ENCODE assay signal across 9 mouse cellular contexts in genomic region chr8:83693609-83694236, GRCm38 (mm10). TPM values are rescaled to one million over a fixed set of nuclear protein-coding genes. Genes with fewer than 3 reads are reported as not detected.
DNase-seq lines count a peak whose midpoint lies in the region; ATAC-seq and TF ChIP-seq lines count a peak whose summit lies in the region.
"Had no signal": no experiment of that assay in that cellular context is flagged by ENCODE, and none has a peak within 500 bp of the region (broad histone marks: within the 10 kb centered on the region; RNA-seq: fewer than 3 reads in every experiment).

No protein-coding gene starts in this region.

- no peaks in the 10 kb centered on the region for H3K27me3 ChIP-seq in kidney, embryonic 14.5 days (ENCODE audit: control insufficient read depth, insufficient read depth, low read length)
- no peaks in the 10 kb centered on the region for H3K27me3 ChIP-seq in liver, embryonic 14.5 days (ENCODE audit: control insufficient read depth, insufficient read depth, low read length)
- no peaks in the 10 kb centered on the region for H3K27me3 ChIP-seq in small intestine, adult 2 months (ENCODE audit: control insufficient read depth, insufficient read depth, low read length)
- no peaks in the 10 kb centered on the region for H3K27me3 ChIP-seq in forebrain, embryonic 13.5 days
- H3K27me3 ChIP-seq: heart, embryonic 13.5 days had no signal

- 80% methylated on average over 10 of the region's 10 CpGs for WGBS in kidney, embryonic 14.5 days
- 33% methylated on average over 10 of the region's 10 CpGs for WGBS in liver, embryonic 14.5 days (ENCODE audit: insufficient replicate concordance)
- 62% methylated on average over 10 of the region's 10 CpGs for WGBS in small intestine, adult 2 months
- WGBS in forebrain, embryonic 13.5 days = 85% methylated on average over 10 of the region's 10 CpGs

- H3K4me2 ChIP-seq in kidney, embryonic 14.5 days (replicated peaks; ENCODE audit: low read depth, low read length) = no peak overlapping the region
- H3K4me2 ChIP-seq in liver, embryonic 14.5 days (ENCODE audit: low read depth) = peak overlapping the region; percentile 22; the same call in 1 of the 2 replicates
- H3K4me2 ChIP-seq in forebrain, embryonic 13.5 days = no peak overlapping the region
- H3K4me2 ChIP-seq: heart, embryonic 13.5 days had no signal

- no peak for TF ChIP-seq EP300 in liver, embryonic 14.5 days (IDR thresholded peaks at IDR 0.05; ENCODE audit: low read depth)

- TF ChIP-seq CTCF in liver, embryonic 14.5 days (IDR thresholded peaks at IDR 0.05; ENCODE audit: low read depth) = no peak
- TF ChIP-seq CTCF in small intestine, adult 2 months (IDR thresholded peaks at IDR 0.05; ENCODE audit: extremely low read depth, insufficient read length, insufficient replicate concordance, low read depth, low read length) = no peak

- peak; percentile 33 for DNase-seq in kidney, postnatal 10 days
- DNase-seq in liver, embryonic 14.5 days (ENCODE audit: low read depth in 3 of 3, low spot score in 3 of 3) = no peak
- no peak for DNase-seq in MN1 (ENCODE audit: low spot score)
- DNase-seq in layer of hippocampus, adult 11-12 months (ENCODE audit: low spot score) = no peak

- no peak overlapping the region for H3K4me3 ChIP-seq in kidney, embryonic 14.5 days (ENCODE audit: low read length)
- peak overlapping the region; percentile 27 for H3K4me3 ChIP-seq in brown adipose tissue, adult 24 weeks (ENCODE audit: insufficient read depth, low read depth, low read length)
- no peak overlapping the region for H3K4me3 ChIP-seq in liver, embryonic 14.5 days (ENCODE audit: insufficient read depth in 1 of 2, low read depth in 2 of 2, low read length in 2 of 2)
- H3K4me3 ChIP-seq in small intestine, adult 2 months (ENCODE audit: low read depth, low read length) = peak overlapping the region; percentile 12; the same call in 1 of the 2 replicates
- H3K4me3 ChIP-seq in forebrain, embryonic 13.5 days = no peak overlapping the region
- H3K4me3 ChIP-seq: heart, embryonic 13.5 days had no signal

- H3K36me3 ChIP-seq in kidney, embryonic 14.5 days (ENCODE audit: control insufficient read depth, insufficient read depth, low read length) = peaks cover 25% of the 10 kb centered on the region
- H3K36me3 ChIP-seq in liver, embryonic 14.5 days (replicated peaks; ENCODE audit: control insufficient read depth, insufficient read depth, low read depth) = peaks cover 20% of the 10 kb centered on the region
- peaks cover 31% of the 10 kb centered on the region for H3K36me3 ChIP-seq in small intestine, adult 2 months (ENCODE audit: control insufficient read depth, insufficient read depth, low read length)
- peaks cover 35% of the 10 kb centered on the region for H3K36me3 ChIP-seq in forebrain, embryonic 13.5 days (ENCODE audit: poor library complexity, severe bottlenecking)

- ATAC-seq in kidney, embryonic 14.5 days (ENCODE audit: low FRiP score, low TSS enrichment) = no peak
- no peak for ATAC-seq in liver, embryonic 14.5 days (ENCODE audit: insufficient read depth)
- ATAC-seq in forebrain, embryonic 13.5 days = no peak

- H3K27ac ChIP-seq in kidney, embryonic 14.5 days (ENCODE audit: low read depth, low read length) = no peak overlapping the region
- H3K27ac ChIP-seq in brown adipose tissue, adult 24 weeks (replicated peaks; ENCODE audit: low read depth, low read length) = peak overlapping the region; percentile 63
- H3K27ac ChIP-seq in liver, embryonic 14.5 days = no peak overlapping the region
- no peak overlapping the region; the same call in 1 of the 2 replicates for H3K27ac ChIP-seq in small intestine, adult 2 months (ENCODE audit: insufficient read depth, low read depth, low read length)
- no peak overlapping the region for H3K27ac ChIP-seq in forebrain, embryonic 13.5 days
- H3K27ac ChIP-seq: heart, embryonic 13.5 days had no signal

- H3K9ac ChIP-seq in kidney, embryonic 14.5 days (ENCODE audit: low read depth, low read length) = no peak overlapping the region
- H3K9ac ChIP-seq in liver, embryonic 14.5 days (replicated peaks) = no peak overlapping the region
- no peak overlapping the region for H3K9ac ChIP-seq in forebrain, embryonic 13.5 days
- H3K9ac ChIP-seq: heart, embryonic 13.5 days had no signal

- no peak for TF ChIP-seq POLR2A in small intestine, adult 2 months (IDR thresholded peaks at IDR 0.05; ENCODE audit: low read depth, low read length)

- peaks cover 24% of the 10 kb centered on the region for H3K4me1 ChIP-seq in kidney, embryonic 14.5 days (ENCODE audit: control insufficient read depth, insufficient read depth, low read length)
- H3K4me1 ChIP-seq in brown adipose tissue, adult 24 weeks (ENCODE audit: control insufficient read depth, insufficient read depth, insufficient read length, low read length) = peaks cover 37% of the 10 kb centered on the region
- peaks cover 11 to 22% of the 10 kb centered on the region in 2 experiments for H3K4me1 ChIP-seq in liver, embryonic 14.5 days (replicated peaks; ENCODE audit: control insufficient read depth in 2 of 2, insufficient read depth in 2 of 2, low read length in 1 of 2)
- peaks cover 37% of the 10 kb centered on the region for H3K4me1 ChIP-seq in small intestine, adult 2 months (ENCODE audit: control insufficient read depth, insufficient read depth, insufficient read length, low read length)
- H3K4me1 ChIP-seq in forebrain, embryonic 13.5 days = peaks cover 15% of the 10 kb centered on the region

- H3K9me3 ChIP-seq in kidney, embryonic 14.5 days (ENCODE audit: control insufficient read depth, low read length) = no peaks in the 10 kb centered on the region
- no peaks in the 10 kb centered on the region for H3K9me3 ChIP-seq in liver, embryonic 14.5 days (ENCODE audit: control insufficient read depth, low read length)
- no peaks in the 10 kb centered on the region for H3K9me3 ChIP-seq in forebrain, embryonic 13.5 days (replicated peaks)
- H3K9me3 ChIP-seq: heart, embryonic 13.5 days had no signal

RNA-seq across cellular contexts. Expression of gene Pkn1, which starts 5.3 kb away (rescaled TPM):
- 23.8 and 36.1 TPM in 2 replicates for polyA plus RNA-seq in kidney, embryonic 14.5 days (2014; fragmentation: Nextera tagmentation; extraction: Ambion mirVana)
- 98.1 and 111 TPM in 2 replicates for polyA plus RNA-seq in brown adipose tissue, adult 24 weeks (2012; ENCODE audit: insufficient read depth, insufficient read length, missing spikeins)
- 8.7 and 9.5 TPM in 2 replicates for polyA plus RNA-seq in liver, embryonic 14.5 days (2012; rRNA removed)
- 6.9 TPM in 2 replicates for polyA plus RNA-seq in liver, embryonic 14.5 days (2014; fragmentation: Nextera tagmentation; extraction: Ambion mirVana)
- polyA plus RNA-seq in small intestine, adult 2 months (2012; rRNA removed) = 59.5 and 117 TPM in 2 replicates
- polyA plus RNA-seq in forebrain, embryonic 13.5 days (2015; fragmentation: Nextera tagmentation; extraction: Ambion mirVana) = 25.6 and 26.7 TPM in 2 replicates

RNA-seq across cellular contexts. Expression of gene Ddx39, which starts 21.3 kb away (rescaled TPM):
- polyA plus RNA-seq in kidney, embryonic 14.5 days (2014; fragmentation: Nextera tagmentation; extraction: Ambion mirVana) = 193 and 194 TPM in 2 replicates
- 7.7 and 14.1 TPM in 2 replicates for polyA plus RNA-seq in brown adipose tissue, adult 24 weeks (2012; ENCODE audit: insufficient read depth, insufficient read length, missing spikeins)
- 92.3 and 110 TPM in 2 replicates for polyA plus RNA-seq in liver, embryonic 14.5 days (2012; rRNA removed)
- polyA plus RNA-seq in liver, embryonic 14.5 days (2014; fragmentation: Nextera tagmentation; extraction: Ambion mirVana) = 191 and 199 TPM in 2 replicates
- polyA plus RNA-seq in small intestine, adult 2 months (2012; rRNA removed) = 26.5 and 39.2 TPM in 2 replicates
- polyA plus RNA-seq in forebrain, embryonic 13.5 days (2015; fragmentation: Nextera tagmentation; extraction: Ambion mirVana) = 183 and 200 TPM in 2 replicates

RNA-seq across cellular contexts. Expression of gene Ptger1, which starts 27.2 kb away (rescaled TPM):
- polyA plus RNA-seq in kidney, embryonic 14.5 days (2014; fragmentation: Nextera tagmentation; extraction: Ambion mirVana) = 0.97 and 1.3 TPM in 2 replicates
- polyA plus RNA-seq in brown adipose tissue, adult 24 weeks (2012; ENCODE audit: insufficient read depth, insufficient read length, missing spikeins) = not detected in 2 replicates
- polyA plus RNA-seq in liver, embryonic 14.5 days (2012; rRNA removed) = 0.09 and 0.19 TPM in 2 replicates
- 0.18 and 0.47 TPM in 2 replicates for polyA plus RNA-seq in liver, embryonic 14.5 days (2014; fragmentation: Nextera tagmentation; extraction: Ambion mirVana)
- polyA plus RNA-seq in small intestine, adult 2 months (2012; rRNA removed) = 2.9 and 3.0 TPM in 2 replicates
- 0.67 and 0.78 TPM in 2 replicates for polyA plus RNA-seq in forebrain, embryonic 13.5 days (2015; fragmentation: Nextera tagmentation; extraction: Ambion mirVana)

RNA-seq across cellular contexts. Expression of gene Gipc1, which starts 41.2 kb away (rescaled TPM):
- polyA plus RNA-seq in kidney, embryonic 14.5 days (2014; fragmentation: Nextera tagmentation; extraction: Ambion mirVana) = 168 and 210 TPM in 2 replicates
- polyA plus RNA-seq in brown adipose tissue, adult 24 weeks (2012; ENCODE audit: insufficient read depth, insufficient read length, missing spikeins) = 20.8 and 21.2 TPM in 2 replicates
- polyA plus RNA-seq in liver, embryonic 14.5 days (2012; rRNA removed) = 22.5 and 27.2 TPM in 2 replicates
- 32.5 and 34.7 TPM in 2 replicates for polyA plus RNA-seq in liver, embryonic 14.5 days (2014; fragmentation: Nextera tagmentation; extraction: Ambion mirVana)
- polyA plus RNA-seq in small intestine, adult 2 months (2012; rRNA removed) = 23.4 and 35.5 TPM in 2 replicates
- 190 and 196 TPM in 2 replicates for polyA plus RNA-seq in forebrain, embryonic 13.5 days (2015; fragmentation: Nextera tagmentation; extraction: Ambion mirVana)

RNA-seq across cellular contexts. Expression of gene Adgre5, which starts 47.4 kb away (rescaled TPM):
- 18.6 and 30.9 TPM in 2 replicates for polyA plus RNA-seq in kidney, embryonic 14.5 days (2014; fragmentation: Nextera tagmentation; extraction: Ambion mirVana)
- 30.1 and 34.2 TPM in 2 replicates for polyA plus RNA-seq in brown adipose tissue, adult 24 weeks (2012; ENCODE audit: insufficient read depth, insufficient read length, missing spikeins)
- 8.6 and 11.3 TPM in 2 replicates for polyA plus RNA-seq in liver, embryonic 14.5 days (2012; rRNA removed)
- 8.7 and 8.9 TPM in 2 replicates for polyA plus RNA-seq in liver, embryonic 14.5 days (2014; fragmentation: Nextera tagmentation; extraction: Ambion mirVana)
- 23.7 and 43.2 TPM in 2 replicates for polyA plus RNA-seq in small intestine, adult 2 months (2012; rRNA removed)
- polyA plus RNA-seq in forebrain, embryonic 13.5 days (2015; fragmentation: Nextera tagmentation; extraction: Ambion mirVana) = 6.7 and 7.2 TPM in 2 replicates

Comparison
In these comparisons a context has a peak if more than half of its experiments do, and no peak if none do; other contexts are left out.
1. H3K4me3 ChIP-seq: peak in brown adipose tissue, adult 24 weeks (single experiment) and small intestine, adult 2 months (single experiment); none in kidney, embryonic 14.5 days (single experiment), liver, embryonic 14.5 days (0 of 2) and forebrain, embryonic 13.5 days (single experiment).